Mouse (Mus musculus): Measurements from ENCODE around the gene Top3a. TPM values are rescaled to one million over a fixed set of nuclear protein-coding genes. Genes with fewer than 3 reads are reported as not detected.

Gene Top3a
- polyA plus RNA-seq, 1 experiment from 2014 or later: 11.6 TPM

GRCm38 (mm10) chr11:60799977-60800376, 22.8 kb upstream of the Top3a start:
- Histone ChIP-seq H3K27me3 (replicated peaks) (no peaks in the 10 kb centered on the region), H3K9ac (no peak overlapping the region)

GRCm38 (mm10) chr11:60796342-60796741, 19.2 kb upstream of the Top3a start:
- H3K36me3 ChIP-seq: peaks cover 38% of the 10 kb centered on the region
- H3K27me3 ChIP-seq (replicated peaks): no peaks in the 10 kb centered on the region
- ATAC-seq (ENCODE audit: insufficient read depth, low FRiP score, low read depth): no peak

More at GRCm38 (mm10) chr11:60799977-60800376, 22.8 kb upstream of the Top3a start:
- Histone ChIP-seq H3K36me3 (peaks cover 20% of the 10 kb centered on the region; the same call in 1 of the 2 replicates), H3K4me3 (replicated peaks) (no peak overlapping the region), H3K4me2 (no peak overlapping the region), H3K27ac (no peak overlapping the region), H3K4me1 (no peaks in the 10 kb centered on the region), H3K9me3 (no peaks in the 10 kb centered on the region)
- no peak for ATAC-seq (ENCODE audit: insufficient read depth, low FRiP score, low read depth)
- 81% methylated on average over 4 of the region's 4 CpGs for WGBS

GRCm38 (mm10) chr11:60790472-60790871, 13.3 kb upstream of the Top3a start:
- Histone ChIP-seq H3K4me3 (replicated peaks) (no peak overlapping the region), H3K27me3 (replicated peaks) (no peaks in the 10 kb centered on the region), H3K36me3 (peaks cover 59% of the 10 kb centered on the region), H3K9ac (no peak overlapping the region), H3K9me3 (no peaks in the 10 kb centered on the region), H3K4me1 (no peaks in the 10 kb centered on the region), H3K4me2 (no peak overlapping the region), H3K27ac (no peak overlapping the region)
- ATAC-seq (ENCODE audit: insufficient read depth, low FRiP score, low read depth): no peak
- 81% methylated on average over 2 of the region's 2 CpGs for WGBS

More at GRCm38 (mm10) chr11:60796342-60796741, 19.2 kb upstream of the Top3a start:
- WGBS: 86% methylated on average over 11 of the region's 11 CpGs
- H3K27ac ChIP-seq: no peak overlapping the region
- no peaks in the 10 kb centered on the region for H3K9me3 ChIP-seq
- H3K4me1 ChIP-seq: no peaks in the 10 kb centered on the region
- H3K9ac ChIP-seq: no peak overlapping the region
- H3K4me3 ChIP-seq (replicated peaks): no peak overlapping the region
- H3K4me2 ChIP-seq: no peak overlapping the region

GRCm38 (mm10) chr11:60787595-60787994, 10.4 kb upstream of the Top3a start:
- Histone ChIP-seq H3K4me3 (replicated peaks) (no peak overlapping the region), H3K27me3 (replicated peaks) (no peaks in the 10 kb centered on the region), H3K9me3 (no peaks in the 10 kb centered on the region), H3K9ac (no peak overlapping the region), H3K4me1 (0 out of 2 replicates have a peak, but pooled peaks cover under 1% of the 10 kb centered on the region), H3K27ac (no peak overlapping the region), H3K4me2 (no peak overlapping the region), H3K36me3 (peaks cover 69% of the 10 kb centered on the region)
- 70% methylated on average over 1 of the region's 1 CpGs for WGBS
- ATAC-seq (ENCODE audit: insufficient read depth, low FRiP score, low read depth): no peak

- H3K4me2 ChIP-seq: no peak overlapping the region
- 88% methylated on average over 8 of the region's 8 CpGs for WGBS
- H3K36me3 ChIP-seq: peaks cover 49% of the 10 kb centered on the region
- no peak for ATAC-seq (ENCODE audit: insufficient read depth, low FRiP score, low read depth)
- H3K9ac ChIP-seq: no peak overlapping the region
- no peak overlapping the region for H3K27ac ChIP-seq
- H3K4me1 ChIP-seq: peaks cover 31% of the 10 kb centered on the region
- H3K9me3 ChIP-seq: no peaks in the 10 kb centered on the region
- H3K27me3 ChIP-seq (replicated peaks): no peaks in the 10 kb centered on the region
- H3K4me3 ChIP-seq (replicated peaks): no peak overlapping the region
Measured at GRCm38 (mm10) chr11:60784179-60784922, 7.2 kb upstream of the Top3a start.

- Histone ChIP-seq H3K9me3 (no peaks in the 10 kb centered on the region), H3K27ac (no peak overlapping the region), H3K9ac (no peak overlapping the region; the same call in 1 of the 2 replicates), H3K4me2 (peak overlapping the region; percentile 44), H3K4me3 (replicated peaks) (peak overlapping the region; percentile 12; the same call in 1 of the 2 replicates), H3K36me3 (peaks cover 17% of the 10 kb centered on the region), H3K4me1 (peaks cover 58% of the 10 kb centered on the region), H3K27me3 (replicated peaks) (no peaks in the 10 kb centered on the region)
- ATAC-seq (ENCODE audit: insufficient read depth, low FRiP score, low read depth): no peak
- WGBS: 88% methylated on average over 10 of the region's 10 CpGs
Measured at GRCm38 (mm10) chr11:60779673-60780189, 2.6 kb upstream of the Top3a start.

GRCm38 (mm10) chr11:60777801-60778370, 721 bp upstream of the Top3a start:
- Histone ChIP-seq H3K27ac (peak overlapping the region; percentile 92), H3K4me3 (replicated peaks) (peak overlapping the region; percentile 89), H3K4me2 (peak overlapping the region; percentile 80), H3K9ac (peak overlapping the region; percentile 68), H3K4me1 (peaks cover 58% of the 10 kb centered on the region), H3K36me3 (0 out of 2 replicates have a peak, but pooled peaks cover 4% of the 10 kb centered on the region), H3K9me3 (no peaks in the 10 kb centered on the region), H3K27me3 (replicated peaks) (no peaks in the 10 kb centered on the region)
- WGBS: 23% methylated on average over 16 of the region's 16 CpGs
- no peak for ATAC-seq (ENCODE audit: insufficient read depth, low FRiP score, low read depth)

- Histone ChIP-seq H3K36me3 (0 out of 2 replicates have a peak, but pooled peaks cover 4% of the 10 kb centered on the region), H3K27ac (peak overlapping the region; percentile 92; the same call in 1 of the 2 replicates), H3K4me3 (replicated peaks) (peak overlapping the region; percentile 89), H3K4me1 (peaks cover 47% of the 10 kb centered on the region), H3K4me2 (peak overlapping the region; percentile 80), H3K27me3 (replicated peaks) (no peaks in the 10 kb centered on the region), H3K9me3 (no peaks in the 10 kb centered on the region), H3K9ac (peak overlapping the region; percentile 70)
- WGBS: 1% methylated on average over 17 of the region's 17 CpGs
- ATAC-seq (ENCODE audit: insufficient read depth, low FRiP score, low read depth): peak; percentile 6; the same call in 1 of the 2 replicates
Measured at GRCm38 (mm10) chr11:60776107-60776828, 897 bp downstream of the Top3a start.

- H3K9ac ChIP-seq: peak overlapping the region; percentile 70; the same call in 1 of the 2 replicates
- WGBS: 42% methylated on average over 6 of the region's 6 CpGs
- peak overlapping the region; percentile 89; the same call in 1 of the 2 replicates for H3K4me3 ChIP-seq (replicated peaks)
- no peaks in the 10 kb centered on the region for H3K9me3 ChIP-seq
- no peak for ATAC-seq (ENCODE audit: insufficient read depth, low FRiP score, low read depth)
- H3K27ac ChIP-seq: no peak overlapping the region
- H3K27me3 ChIP-seq (replicated peaks): no peaks in the 10 kb centered on the region
- 0 out of 2 replicates have a peak, but pooled peaks cover 4% of the 10 kb centered on the region for H3K36me3 ChIP-seq
- H3K4me1 ChIP-seq: peaks cover 40% of the 10 kb centered on the region
- H3K4me2 ChIP-seq: peak overlapping the region; percentile 80
Measured at GRCm38 (mm10) chr11:60775578-60775977, 1.6 kb downstream of the Top3a start.

- H3K4me2 ChIP-seq: peak overlapping the region; percentile 80; the same call in 1 of the 2 replicates
- no peak overlapping the region for H3K9ac ChIP-seq
- H3K4me1 ChIP-seq: peaks cover 32% of the 10 kb centered on the region
- H3K9me3 ChIP-seq: no peaks in the 10 kb centered on the region
- H3K4me3 ChIP-seq (replicated peaks): no peak overlapping the region
- H3K27me3 ChIP-seq (replicated peaks): no peaks in the 10 kb centered on the region
- H3K36me3 ChIP-seq: 0 out of 2 replicates have a peak, but pooled peaks cover 4% of the 10 kb centered on the region
- no peak for ATAC-seq (ENCODE audit: insufficient read depth, low FRiP score, low read depth)
- H3K27ac ChIP-seq: no peak overlapping the region
- 70% methylated on average over 1 of the region's 1 CpGs for WGBS
Measured at GRCm38 (mm10) chr11:60774841-60775240, 2.3 kb downstream of the Top3a start.

- ATAC-seq (ENCODE audit: insufficient read depth, low FRiP score, low read depth): no peak
- Histone ChIP-seq H3K9ac (no peak overlapping the region), H3K4me3 (replicated peaks) (no peak overlapping the region), H3K9me3 (no peaks in the 10 kb centered on the region), H3K27ac (no peak overlapping the region), H3K27me3 (replicated peaks) (no peaks in the 10 kb centered on the region), H3K4me2 (no peak overlapping the region), H3K36me3 (0 out of 2 replicates have a peak, but pooled peaks cover 4% of the 10 kb centered on the region), H3K4me1 (peaks cover 26% of the 10 kb centered on the region)
- 88% methylated on average over 3 of the region's 3 CpGs for WGBS
Measured at GRCm38 (mm10) chr11:60774158-60774689, 2.9 kb downstream of the Top3a start.
